Mouse (Mus musculus) ovary, postnatal 36 days (tissue): ENCODE results near the gene Maml1.
A peak's percentile ranks its signal among the peaks of the same experiment; 100 is the strongest.

Source experiments
- DNase-seq: peaks from one replicate; pipeline ENCODE4 v3.0.0; 2022; ENCODE audit warnings: low spot score, mixed read lengths

Gene Maml1

DNA sequence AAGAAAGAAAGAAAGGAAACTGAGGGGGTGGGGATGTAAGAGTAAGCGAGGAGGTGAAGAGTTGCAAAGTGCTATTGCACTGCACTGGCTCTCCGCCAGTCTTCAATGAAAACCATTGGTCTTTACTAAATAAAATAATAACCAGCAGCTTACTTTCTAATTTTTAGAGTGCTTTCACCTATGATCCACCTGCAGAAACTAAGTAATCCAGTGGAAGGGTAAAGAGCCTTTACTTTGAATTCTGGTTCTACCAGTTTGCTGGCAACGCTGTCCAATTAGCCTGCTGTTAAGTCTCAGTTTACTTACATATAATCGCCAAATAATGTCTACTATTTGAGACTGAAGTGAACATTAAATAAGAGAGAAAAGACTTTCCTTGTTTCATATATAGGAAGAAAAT, 13.1 kb downstream of the Maml1 start:
- no peak for DNase-seq

DNA sequence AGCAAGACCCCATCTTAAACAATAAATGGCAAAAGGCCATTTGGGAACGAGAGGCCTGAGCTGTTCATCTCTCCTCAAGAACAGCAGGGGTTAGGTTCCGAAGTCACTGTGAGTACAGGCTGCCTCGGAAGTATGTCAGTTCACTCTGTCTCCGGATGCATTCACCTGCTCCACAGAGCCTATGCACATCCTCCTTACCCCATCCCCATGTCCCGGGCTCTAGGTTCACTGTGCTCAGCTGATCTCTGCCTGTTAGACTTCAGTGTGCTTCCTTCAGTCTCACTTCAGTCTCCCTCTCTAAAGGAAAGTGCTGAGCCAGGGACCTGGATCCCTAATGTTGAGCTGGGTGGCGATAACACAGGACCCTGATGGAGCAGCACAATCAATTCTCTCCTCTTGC, 14.4 kb downstream of the Maml1 start:
- no peak for DNase-seq

DNA sequence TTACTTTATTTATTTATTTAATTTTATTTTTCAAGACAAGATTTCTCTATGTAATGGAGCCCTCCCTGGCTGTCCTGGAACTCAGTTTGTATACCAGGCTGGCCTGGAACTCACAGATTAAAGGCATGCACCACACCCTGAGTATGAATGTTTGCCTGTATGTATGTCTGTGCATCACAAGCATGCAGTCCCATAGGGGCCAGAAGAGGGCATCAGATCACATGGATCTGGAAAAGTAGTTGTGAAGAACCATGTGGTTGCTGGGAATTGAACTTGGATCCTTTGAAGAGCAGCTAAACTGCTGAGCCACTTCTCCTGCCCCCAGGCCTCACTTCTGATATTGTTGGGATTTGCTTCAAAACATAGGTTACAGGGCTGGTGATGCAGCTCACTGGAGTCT, 15.1 kb downstream of the Maml1 start:
- no peak for DNase-seq

DNA sequence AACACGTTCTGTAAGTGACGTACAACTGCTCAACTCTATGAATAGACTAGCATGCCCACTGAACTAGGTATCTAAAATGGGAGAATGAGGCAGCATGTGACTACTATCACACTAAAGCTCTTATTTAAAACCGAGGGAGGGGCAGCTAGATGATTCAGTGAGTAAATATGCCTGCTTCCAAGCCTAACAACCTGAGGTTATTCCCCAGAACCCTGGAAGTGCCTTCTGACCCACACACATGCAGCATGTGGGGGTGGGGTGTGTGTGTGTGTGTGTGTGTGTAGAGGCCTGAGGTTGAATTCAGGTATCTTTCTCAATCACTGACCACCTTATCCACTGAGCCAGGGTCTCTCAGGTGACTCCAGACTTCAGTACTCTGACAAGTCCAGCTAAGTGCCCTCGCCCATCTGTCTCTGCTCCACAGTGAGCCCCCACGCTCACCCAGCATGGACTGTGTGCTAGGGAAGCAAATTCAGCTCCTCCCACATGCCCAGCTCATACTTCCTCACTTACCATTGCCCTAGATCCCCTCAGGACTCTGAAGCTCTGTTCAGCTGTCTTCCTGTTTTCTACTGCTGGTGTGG, 16.5 kb downstream of the Maml1 start:
- DNase-seq = no peak

DNA sequence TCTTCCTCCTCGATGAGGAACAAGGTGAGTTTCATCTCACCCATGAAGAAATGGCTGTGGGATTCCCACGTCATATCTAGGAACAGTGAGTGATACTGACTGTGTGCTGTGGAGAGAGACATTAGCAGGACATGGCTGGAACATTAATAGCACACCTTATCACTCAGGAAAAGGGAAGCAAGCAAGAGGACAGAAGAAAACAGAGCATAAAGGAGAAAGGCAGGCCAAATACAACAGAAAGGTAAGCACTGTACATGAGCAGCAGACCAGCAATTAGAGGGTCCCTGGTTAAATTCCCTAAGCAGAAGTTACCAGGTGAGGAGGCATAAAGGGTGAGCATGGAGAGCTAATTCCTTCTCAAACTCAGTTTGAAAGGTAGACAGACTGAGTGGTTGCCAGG, 17.0 kb downstream of the Maml1 start:
- DNase-seq = no peak

DNA sequence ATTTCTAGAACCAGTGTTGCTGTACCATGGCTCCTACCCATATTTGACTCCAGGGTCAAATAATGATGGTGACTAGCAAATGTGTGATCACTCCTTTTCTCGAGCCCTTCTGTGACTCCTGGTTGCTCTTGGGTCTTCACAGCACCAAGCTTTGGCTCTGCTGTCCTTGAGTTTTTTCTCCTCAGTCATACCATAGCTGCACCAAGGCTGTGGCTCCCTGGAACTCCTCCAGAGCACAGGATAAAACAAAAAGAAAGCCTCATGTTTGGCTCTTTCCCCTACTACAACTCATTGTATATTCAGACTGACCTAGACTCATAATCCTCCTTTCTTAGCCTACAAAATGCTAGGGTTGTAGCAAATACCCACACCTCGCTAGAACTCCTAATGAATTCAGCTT, 19.3 kb downstream of the Maml1 start:
- no peak for DNase-seq

DNA sequence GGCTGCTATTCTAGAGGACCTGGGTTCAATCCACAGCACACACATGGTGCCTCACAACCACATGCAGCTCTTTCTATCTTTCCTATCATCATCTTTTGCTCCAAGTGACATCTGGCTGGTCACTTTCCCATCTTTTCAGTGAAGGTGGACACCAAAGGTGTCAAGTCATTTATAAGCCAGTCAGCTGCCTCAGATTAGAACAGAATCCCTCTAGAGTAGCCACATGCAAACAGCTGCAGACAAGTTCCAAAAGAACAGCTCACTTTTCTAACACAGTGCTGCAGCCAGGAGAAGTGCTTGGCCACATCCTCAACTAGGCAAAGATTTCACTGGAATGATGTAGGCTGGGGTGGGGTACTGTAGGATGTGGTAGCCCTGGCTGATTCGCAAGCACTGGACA, 22.2 kb downstream of the Maml1 start:
- DNase-seq = no peak

DNA sequence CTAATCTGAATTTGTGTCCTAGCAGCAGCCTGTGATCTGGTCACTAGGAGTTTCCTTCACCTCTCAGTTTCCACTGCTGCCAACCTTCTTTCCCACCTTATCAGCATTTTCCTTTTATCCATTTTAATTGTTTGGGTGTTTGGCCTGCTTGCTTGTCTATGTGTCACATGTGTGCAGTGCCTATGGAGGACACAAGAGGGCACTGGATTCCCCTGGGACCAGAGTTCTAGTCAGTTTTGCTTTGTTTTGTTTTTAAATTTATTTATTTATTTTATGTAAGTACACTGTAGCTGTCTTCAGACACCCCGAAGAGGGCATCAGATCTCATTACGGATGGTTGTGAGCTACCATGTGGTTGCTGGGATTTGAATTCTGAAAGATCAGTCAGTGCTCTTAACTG, 22.9 kb downstream of the Maml1 start:
- DNase-seq = no peak

DNA sequence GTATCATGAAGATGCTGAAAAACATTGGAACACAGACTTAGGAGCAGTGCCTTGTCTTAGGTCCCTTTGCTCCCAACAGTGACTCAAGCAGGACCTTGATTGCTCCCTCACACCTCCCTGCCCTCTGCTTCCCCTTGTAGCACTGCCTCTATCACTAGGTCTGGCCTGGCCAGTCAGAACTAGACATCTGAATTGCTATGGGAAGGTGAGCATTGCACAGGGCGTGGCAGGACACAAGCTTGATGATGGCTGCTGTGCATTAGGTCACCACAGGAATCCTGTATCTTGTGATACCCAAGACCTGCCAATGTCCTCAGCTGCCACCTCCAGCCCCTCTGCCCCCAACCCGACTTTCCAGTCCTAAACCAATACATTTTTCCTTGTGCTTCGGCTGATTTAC, 25.1 kb downstream of the Maml1 start:
- no peak for DNase-seq

DNA sequence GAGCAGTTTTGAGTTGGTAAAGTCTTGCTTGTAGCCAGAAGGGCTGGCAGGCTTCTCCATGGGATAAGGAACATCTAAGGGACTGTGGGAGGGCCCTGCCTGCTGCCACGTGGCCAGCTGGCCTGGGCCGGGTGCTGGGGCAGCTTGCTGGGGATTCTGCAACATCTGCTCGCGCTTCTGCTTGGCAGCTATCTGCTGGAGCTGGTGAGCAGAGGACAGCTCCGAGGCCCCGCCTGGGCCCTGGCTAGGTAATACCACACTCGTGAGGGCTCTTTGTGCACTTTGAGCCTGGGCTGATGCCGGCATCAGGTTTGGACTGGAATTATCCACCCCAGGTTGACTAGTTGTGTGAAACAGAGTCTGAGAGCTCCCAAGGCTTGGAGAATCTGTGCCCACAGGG, 26.2 kb downstream of the Maml1 start:
- DNase-seq = peak; percentile 31

DNA sequence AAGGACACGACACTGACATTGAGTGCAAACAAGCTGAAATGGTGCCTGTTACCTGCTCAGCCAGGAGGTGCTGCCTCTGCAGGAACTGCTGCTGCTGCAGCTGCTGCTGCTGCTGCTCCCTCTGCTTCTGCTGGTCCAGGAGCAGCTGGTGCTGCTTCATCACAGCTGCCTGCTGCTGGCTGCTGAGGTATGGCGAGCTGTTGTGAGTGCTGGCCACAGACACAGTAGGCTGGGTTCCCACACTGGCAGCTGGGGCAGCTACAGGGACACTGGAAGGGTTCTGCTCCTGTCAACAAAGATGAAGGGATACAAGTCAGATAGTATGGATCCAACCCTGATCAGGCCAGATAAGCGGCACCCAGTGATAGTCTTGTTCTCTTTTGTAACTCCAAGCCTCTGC, 28.9 kb downstream of the Maml1 start:
- DNase-seq = no peak

DNA sequence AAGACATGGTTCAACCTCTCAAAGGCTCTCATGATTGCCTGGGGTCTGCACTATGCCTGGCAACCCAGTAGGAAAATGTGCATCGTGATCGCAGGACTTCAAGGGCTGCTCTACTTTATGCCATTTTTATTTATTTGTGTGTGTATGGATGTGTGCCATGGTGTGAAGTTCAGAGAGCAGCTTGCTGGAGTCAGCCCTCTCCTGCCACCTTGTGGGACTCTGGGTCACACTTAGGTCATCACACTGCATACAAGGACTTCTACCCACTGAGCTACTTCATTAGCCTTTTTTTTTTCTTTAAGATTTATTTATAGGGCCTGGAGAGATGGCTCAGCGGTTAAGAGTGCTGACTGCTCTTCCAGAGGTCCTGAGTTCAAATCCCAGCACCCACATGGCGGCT, 30.1 kb downstream of the Maml1 start:
- DNase-seq = no peak

DNA sequence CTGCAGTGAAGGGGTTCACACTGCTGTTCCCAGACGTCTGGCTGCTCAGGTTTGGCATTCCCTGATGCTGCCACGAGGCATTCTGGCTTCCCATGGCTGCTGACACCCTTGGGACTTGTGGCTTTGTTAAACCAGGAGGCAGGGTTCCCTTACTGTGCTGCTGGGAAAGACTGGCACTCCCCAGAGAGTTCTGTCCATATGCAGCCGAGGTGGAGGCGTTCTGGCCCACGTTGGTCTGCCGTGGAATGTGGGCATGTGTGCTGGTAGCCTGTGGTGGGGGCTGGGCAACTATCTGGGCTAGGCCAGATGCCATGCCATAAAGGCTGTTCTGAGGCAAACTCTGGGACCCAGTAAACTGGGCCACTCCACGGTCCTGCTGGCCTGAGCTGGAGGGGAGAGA, 33.8 kb downstream of the Maml1 start:
- DNase-seq = no peak

DNA sequence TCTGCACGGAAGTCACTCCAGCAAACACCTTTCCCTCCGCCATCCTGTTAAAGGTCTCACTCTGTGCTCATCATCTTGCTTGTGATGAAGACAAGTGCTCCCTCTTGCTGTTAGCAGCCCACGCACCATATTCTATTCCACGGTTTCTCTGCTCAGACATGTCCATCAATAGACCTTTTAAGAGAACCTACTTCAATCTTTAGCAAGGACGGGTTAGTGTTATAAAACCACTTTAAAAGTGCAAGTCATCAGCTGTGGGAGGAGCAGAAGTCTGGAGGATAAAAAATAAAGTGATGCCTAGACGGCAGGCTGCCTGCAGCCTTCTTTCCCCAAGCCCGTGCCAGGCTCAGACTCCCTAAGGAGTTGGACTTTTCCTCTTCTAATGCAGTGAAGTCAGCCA, 35.5 kb downstream of the Maml1 start:
- no peak for DNase-seq

DNA sequence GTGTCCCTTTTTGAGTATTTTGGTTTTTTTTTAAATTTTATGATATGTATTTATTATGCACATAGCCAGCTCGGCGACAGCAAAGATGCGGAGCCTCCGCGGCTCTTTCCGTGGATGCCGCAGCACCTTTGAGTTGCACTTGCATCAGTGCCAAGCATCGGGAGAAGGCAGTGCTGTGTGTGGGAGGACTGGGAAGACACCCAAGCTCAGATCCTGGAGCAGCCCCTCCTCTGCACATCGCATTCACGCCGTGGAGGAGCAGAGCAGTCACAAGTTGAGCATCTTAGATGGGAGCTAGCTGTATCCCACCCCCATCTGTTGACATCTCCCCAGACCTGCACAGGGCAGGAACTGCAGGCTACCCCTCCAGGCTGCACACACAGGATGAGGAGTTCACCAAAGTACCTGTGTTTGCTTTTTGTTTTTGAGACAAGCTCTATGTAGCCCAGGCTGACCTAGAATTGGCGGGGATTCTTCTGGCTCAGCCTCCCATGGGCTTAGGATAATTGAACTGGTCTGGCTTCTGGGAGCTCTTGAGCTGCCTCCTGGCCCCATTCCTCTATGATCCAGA, 38.0 kb downstream of the Maml1 start:
- DNase-seq = no peak

DNA sequence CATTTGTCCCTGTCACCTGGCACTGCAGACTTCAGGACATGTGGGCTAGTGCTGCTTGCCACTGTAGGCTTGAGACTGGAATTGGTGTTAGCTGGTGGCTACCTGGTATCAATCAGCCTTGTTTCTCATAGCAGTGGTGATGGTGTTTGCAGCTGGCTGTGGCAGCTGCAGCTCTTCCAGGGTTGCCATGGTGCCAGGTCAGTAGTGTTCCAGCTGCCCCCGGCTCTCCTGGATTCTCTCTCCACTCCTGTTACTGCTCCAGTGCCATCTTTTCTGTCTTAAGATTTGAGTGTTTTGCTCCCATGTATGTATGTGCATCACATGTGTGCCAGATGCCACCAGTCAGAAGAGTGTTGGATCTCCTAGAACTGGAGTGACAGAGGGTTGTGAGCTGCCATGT, 38.7 kb downstream of the Maml1 start:
- DNase-seq = no peak

DNA sequence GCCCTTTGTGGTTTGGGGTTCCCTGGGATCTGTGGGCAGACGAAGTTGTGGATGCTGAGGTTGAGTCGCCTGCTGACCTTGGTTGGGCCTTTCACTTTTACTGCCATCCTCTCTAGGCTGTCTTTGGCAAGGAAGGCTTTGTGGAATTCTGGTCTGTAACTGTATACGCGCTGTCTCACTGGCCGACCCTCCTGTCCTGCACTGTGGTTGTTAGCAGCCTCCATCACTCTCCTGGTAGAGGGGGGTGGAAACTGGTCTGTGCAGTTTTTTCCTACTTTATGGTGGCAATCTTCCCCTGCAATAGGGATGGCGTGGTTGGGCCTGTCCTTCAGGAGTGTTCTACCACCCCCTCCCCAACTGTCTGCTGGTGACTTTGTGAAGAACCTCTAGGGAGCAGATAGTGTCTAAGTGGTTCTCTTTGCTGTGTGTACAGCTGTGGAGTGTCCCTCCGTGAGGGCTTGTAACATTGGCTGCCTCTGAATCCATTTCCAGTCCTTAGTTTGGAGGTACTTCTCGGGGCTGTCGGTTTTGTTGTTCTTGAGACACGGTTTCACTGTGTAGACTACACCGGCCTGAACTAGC, 39.3 kb downstream of the Maml1 start:
- no peak for DNase-seq

DNA sequence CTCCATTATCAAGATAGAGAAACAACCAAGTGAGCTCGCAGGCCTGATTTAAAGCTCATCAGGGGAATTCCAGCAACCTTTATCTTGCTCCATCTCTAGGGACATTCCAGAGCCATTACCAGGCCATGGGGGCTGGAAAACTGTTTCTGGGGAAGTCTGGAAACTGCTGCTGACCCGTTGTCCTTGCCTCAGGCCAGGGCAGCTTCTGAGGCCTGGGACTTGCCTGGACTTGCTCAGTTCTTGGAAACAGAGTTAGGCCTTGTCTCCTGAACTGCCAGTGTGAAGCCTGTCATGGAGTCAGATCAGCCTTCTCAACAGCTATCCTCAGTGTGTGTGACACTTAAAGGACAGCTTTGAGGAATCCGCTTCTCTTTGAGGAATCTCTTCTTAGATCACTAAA, 39.9 kb downstream of the Maml1 start:
- DNase-seq = no peak

DNA sequence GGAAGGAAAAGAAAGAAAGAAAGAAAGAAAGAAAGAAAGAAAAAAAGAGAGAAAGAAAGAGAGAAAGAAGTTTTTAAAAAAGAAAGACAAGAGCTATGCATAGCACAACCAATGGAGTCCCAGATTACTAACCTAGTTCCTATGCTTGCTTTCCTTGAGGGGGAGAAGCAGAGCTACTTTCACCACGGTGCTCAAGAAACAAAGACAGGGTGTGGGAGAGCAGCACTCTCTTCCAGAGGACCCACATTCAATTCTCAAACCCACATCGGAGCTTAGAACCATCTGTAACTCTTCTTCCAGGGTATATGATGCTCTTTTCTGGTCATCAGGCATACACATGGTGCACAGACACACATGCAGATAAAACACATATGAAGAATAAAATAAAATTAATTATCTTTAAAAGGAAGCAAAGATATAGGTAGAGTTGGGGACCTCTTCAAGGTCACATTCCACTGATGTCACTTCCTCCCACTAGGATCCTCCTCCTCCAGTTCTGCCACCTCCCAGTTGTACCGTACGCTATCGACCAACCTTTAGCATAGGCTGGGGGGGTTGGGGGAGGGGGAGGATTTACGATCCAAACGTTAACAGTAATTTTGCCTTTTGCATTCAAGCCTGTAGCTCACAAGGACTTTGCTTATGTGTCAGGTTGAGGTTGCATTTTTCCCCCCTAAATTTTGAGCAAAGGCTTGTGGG, 43.5 kb downstream of the Maml1 start:
- DNase-seq = no peak

DNA sequence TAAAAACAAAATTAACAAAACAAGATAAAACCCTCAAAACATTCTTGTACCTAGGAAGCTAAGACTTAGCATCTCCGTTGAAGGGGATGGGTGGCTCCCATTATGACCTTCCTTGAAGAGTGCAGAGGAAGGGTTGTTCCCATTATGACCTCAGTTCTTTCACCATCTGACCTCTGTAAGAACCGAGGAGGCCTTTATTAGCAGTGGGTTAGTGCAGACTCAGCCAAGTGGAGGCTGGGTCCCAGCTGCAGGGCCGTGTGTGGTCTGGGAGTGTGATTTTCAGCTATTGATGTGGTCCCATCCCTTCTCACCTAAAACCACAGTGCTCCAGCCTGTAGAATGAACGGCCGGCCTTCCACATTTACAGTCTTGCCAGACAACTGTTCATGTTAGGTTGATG, 46.8 kb downstream of the Maml1 start:
- no peak for DNase-seq

DNA sequence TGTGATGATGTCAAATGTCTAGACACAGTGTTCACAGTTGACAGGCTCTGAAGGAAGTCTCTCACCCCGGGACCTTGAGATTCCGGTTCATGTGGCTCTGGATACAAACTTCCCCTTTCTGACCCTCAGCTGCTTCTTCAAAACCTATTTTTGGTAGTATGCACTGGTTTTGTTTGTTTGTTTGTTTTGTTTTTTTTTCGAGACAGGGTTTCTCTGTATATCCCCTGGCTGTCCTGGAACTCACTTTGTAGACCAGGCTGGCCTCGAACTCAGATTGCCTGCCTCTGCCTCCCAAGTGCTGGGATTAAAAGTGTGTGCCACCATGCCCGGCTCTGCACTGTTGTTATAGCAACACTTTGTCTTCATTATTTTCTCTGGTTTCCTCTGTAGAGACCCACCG, 48.2 kb downstream of the Maml1 start:
- DNase-seq = no peak

DNA sequence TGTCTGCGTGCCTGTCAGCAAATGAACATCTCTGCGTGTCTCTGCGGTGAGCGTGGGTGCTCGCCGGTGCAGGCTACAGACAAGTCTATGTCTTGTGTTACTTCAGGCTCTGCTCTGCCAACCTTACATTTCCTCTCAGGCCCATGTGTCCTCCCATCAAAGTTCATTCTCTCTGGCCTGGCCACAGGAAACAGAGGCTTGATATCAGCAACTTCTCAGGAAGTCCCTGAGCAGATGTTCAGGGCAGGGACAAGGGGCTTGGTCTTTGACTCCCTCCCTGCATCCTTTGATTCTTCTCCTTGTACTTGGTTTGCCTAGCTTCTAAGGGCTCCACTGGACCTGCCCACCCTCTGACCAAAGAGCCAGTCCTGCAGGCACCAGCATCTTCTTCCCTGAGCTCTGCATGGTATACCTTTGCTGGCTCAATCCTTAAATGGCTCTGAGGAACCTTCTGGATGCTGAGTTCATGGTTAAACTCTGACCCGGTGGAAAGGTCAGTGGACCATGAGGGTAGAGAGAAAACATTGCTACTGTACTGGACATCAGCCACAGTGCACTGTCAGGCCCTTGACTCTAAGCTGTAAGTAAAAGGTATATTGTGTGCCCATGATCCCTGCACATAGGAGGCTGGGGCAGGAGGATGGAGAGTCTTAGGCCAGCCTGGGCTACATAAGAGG, 51.7 kb downstream of the Maml1 start:
- no peak for DNase-seq
